Mouse (Mus musculus) lung, postnatal 14 days (tissue): ENCODE results near the gene Rad23a.
"Not testable (repeated sequence)": the region's sequence is repeated elsewhere in the genome, so short reads cannot be mapped to it uniquely, and the experiment has no call there.

Experiments used
- DNase-seq: peaks from one replicate; pipeline ENCODE4 v3.0.0; 2021

Gene Rad23a

GRCm38 (mm10) chr8:84839411-84839810 lies 1.1 kb downstream of the Rad23a start:
- DNase-seq = no peak

DNA sequence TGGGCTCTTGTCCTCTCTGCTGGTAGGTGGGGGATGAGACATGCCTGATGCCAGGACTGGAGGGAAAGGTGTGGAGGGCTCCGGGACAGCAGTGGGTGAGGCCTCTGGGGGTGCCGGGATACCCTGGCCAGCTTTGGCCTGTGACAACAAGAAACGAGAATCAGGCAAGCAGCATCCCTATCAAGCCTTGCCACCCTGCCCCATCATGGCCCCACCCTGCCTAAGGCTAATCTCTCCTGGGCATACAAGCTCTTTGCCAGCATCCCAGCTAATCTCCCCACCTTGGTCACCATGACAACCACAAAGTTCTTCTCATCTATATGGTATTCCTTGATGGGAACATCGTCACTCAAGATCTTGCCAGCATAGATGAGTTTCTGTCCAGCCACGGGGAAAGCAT lies 2.0 kb downstream of the Rad23a start:
- no peak for DNase-seq

DNA sequence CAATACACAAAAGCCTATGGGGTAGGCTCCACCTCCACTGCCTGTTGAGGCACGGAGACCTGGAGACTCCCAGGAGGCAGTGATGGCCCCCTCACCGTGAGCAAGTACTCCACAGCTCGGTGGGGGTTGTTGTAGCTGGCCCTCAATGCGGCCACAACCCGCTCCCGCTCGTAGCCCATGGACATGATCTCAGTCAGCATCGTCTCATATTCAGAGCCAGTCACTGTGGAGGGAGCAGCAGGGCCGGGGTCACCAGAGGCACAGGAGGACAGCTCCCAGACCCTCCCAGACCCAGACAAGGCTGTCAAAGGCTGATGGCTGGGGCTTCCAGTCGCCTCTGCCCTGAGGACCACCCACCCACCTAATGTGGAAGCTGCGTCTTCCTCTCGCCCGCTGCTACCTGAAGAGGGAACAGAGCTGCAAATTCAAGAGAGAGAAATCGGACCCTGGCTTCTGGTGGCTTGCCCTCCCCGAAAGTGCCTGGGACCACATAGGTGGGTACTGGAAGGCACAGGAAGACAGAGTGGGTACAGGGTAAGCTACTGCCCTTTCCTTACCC lies 2.5 kb downstream of the Rad23a start:
- DNase-seq = no peak

- no peak for DNase-seq
Observed at GRCm38 (mm10) chr8:84837149-84837911, 3.1 kb downstream of the Rad23a start.

GRCm38 (mm10) chr8:84834866-84835855 lies 5.3 kb downstream of the Rad23a start:
- no peak for DNase-seq

DNA sequence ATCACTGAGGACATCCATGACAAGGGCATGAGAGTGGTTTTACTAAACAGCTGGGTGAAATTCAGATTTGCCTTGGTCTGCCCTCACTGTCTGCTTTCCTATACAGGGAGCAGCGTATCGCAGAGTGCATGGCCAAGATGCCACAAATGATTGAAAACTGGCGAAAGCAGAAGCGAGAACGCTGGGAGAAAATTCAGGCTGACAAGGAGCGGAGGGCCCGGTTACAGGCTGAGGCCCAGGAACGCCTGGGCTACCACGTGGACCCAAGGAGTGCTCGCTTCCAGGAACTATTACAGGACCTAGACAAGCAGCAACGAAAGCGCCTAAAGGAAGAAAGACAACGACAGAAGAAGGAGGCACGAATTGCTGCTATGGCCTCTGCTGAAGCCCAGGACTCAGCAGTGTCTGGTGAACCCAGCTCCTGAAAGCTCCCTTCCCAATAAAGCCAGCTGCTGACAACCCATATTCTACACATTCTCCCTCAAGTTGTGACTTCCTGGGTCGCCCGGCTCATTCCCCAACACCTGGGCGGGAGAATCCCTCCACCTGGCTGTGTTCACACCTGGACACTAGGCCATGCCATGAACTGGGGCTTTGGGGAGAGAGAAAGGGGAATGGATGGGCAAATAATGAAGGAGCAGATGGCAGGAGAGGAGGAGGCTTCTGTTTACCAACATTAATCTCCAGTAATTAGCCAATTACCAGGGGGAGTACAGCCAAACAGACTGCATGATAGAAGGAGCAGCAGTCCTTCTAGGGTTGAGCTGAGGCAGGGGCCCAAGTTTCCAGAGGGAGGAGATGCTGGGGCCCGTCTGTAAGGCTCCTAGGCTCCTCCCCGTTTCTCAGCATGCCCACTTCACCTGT lies 6.2 kb downstream of the Rad23a start:
- DNase-seq = no peak

DNA sequence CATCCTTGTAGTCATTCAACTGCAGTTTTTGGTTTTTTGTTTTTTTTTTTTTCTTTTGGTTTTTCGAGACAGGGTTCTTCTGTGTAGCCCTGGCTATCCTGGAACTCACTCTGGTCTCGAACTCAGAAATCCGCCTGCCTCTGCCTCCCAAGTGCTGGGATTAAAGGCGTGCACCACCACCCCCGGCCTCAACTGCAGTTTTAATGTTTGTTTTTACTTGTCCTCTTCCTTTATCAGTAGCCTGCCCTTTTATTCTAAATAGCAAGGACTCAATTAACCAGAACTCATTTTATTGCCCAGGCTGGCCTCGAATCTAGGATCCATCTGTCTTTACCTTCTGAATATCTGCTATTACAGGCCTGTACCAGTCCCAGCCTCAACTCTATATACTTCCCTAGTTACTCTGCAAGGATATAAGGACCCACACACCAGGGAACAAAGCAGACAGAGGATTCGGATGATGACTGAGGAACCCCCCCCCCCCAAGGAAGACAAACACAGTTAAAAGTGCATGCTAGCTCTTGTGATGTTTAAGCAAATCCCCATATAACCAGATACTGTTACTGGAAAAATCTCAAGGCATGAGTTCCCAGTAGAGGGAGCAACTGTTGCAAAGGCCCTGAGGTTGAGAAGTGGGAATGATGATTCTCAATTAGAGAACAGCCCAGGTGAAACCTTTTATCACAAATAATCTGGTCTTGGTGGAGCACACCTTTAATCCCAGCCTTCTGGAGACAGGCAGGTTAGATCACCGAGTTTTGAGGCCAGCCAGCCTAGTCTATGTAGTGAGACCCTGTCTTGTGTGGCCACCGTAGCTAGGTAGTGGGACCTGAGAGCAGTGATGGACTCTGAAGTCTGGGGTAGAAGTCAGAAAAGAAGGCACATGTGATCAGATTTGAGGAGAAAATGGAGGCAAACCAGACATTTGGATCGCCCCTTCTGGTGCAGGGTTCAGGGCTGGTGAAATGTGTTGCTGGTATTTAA lies 7.4 kb downstream of the Rad23a start:
- no peak for DNase-seq

DNA sequence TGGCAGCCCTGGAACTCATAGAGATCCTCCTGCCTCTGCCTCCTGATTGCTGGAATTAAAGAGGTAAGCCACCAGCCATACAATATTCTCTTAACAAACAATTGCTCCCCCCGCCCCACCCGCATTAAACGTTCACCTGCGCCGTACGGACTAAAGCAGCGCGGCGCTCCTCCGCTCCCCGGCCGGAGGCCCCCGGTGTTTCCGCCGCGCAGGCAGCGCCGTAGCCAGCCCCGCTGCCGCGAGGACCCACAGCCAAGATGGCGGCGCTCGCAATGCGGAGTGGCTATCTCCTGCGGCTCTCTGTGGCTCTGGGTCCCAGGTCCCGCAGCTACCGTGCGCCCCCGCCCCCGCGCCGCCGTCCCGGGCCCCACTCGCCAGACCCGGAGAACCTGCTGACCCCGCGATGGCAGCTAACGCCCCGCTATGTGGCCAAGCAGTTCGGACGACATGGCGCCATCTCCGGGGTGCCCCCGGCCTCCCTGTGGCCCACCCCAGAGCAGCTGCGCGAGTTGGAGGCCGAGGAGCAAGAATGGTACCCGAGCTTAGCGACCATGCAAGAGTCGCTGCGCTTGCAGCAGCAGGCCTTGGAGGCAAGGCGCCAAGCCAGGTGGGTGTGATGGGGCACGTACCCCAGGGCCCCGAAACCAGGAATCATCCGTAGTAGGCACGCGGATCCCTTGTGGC lies 8.3 kb downstream of the Rad23a start:
- peak; percentile 83 for DNase-seq

DNA sequence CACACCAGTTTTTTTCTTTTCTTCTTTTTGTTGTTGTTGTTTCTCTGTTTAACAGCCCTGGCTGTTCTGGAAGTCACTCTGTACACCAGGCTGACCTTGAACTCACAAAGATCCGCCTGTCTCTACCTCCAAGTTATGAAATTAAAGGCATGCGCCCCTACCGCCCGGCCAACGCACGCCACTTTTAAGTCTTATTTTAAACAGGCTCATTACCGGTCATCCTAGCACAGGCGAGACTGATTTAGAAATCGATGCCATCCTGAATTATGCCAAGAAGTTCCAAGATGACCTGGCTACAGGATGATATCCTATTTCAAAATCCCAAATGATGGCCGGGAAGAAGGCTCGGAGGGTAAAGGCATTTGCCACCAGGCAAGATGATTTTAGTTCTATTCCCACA lies 9.0 kb downstream of the Rad23a start, which contains the start of gene Gadd45gip1:
Gadd45gip1 (plus strand) TSS at position 33 of the 400 bp plus-strand sequence.
- peak; percentile 22 for DNase-seq

DNA sequence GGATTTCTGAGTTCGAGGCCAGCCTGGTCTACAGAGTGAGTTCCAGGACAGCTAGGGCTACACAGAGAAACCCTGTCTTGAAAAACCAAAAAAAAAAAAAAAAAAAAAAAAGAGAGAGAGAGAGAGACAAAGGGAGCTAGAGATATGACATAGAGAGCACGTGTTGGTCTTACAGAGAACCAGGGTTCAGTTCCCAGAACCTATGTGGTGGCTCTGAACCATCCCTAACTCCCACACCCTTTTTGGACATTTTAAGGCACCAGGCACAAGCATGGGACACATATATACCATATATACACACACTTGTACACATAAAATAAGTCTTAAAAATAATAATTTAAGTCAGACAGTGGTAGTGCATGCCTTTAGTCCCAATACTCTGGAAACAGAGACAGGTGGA lies 13.9 kb downstream of the Rad23a start:
- not testable (repeated sequence) for DNase-seq

GRCm38 (mm10) chr8:84825636-84826035 lies 14.8 kb downstream of the Rad23a start:
- no peak for DNase-seq

DNA sequence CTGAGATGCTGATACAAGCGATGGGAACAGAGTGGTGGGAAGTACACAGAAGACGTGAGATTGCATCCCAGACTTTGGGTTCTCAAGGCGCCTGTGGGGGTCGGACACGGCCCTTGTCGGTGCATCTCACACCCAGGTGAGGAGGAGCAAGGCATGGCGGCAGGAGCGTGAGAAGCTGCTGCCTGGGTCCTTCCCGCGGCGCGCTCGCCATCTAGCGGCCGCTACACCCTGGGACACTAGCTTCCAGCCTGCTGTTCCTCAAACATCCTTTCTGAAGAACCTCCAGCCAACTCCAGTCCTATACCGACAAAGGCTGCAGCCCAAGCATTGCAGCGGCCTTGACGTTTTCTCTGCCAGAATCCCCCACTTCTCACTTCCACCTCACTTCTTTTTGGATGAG lies 16.8 kb downstream of the Rad23a start:
- DNase-seq = peak; percentile 66

DNA sequence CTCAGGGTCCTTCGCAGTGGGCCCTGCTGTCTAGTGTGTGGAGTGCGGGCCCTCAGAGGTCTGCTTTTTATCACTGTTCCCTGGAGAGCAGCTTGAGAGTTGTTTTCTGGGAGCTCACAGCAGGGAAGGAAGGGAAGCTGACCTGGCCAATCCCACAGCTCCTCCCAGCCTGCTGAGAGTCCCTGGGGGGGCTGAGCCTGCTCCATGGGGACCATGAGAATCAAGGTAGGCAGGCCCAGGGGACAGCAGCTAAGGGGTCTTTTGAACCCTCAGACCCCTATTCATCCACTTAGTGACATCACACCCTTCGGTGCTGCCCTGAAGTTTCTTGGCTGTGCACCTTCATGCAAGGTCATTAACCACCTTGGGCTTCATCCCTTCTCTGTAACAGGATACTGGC lies 17.7 kb downstream of the Rad23a start, which contains the start of gene Dand5:
Dand5 (minus strand) TSS at position 101 of the 400 bp plus-strand sequence.
- no peak for DNase-seq

- no peak for DNase-seq
Observed at GRCm38 (mm10) chr8:84816117-84816516, 24.3 kb downstream of the Rad23a start.

GRCm38 (mm10) chr8:84815547-84815946 lies 24.9 kb downstream of the Rad23a start:
- peak; percentile 98 for DNase-seq

- DNase-seq = no peak
Observed at GRCm38 (mm10) chr8:84814555-84815441, 25.7 kb downstream of the Rad23a start.

- no peak for DNase-seq
Observed at GRCm38 (mm10) chr8:84814240-84814554, 26.3 kb downstream of the Rad23a start.

DNA sequence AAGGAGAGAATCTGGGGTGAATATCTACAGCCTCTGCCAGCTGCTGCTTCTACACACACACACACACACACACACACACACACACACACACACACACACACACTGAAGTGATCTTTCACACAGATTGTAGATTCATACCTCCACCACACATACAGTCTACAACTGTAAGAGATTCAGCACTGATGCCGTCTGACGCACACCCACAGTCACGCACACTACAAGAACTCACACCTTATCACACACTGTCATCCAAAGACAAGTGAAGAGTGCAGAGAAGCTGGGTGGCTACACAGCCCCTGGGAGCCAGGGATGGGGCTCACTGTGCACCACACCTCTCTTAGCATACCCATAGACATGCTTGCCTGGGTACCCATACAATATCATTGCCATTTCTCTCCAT lies 26.6 kb downstream of the Rad23a start:
- no peak for DNase-seq

DNA sequence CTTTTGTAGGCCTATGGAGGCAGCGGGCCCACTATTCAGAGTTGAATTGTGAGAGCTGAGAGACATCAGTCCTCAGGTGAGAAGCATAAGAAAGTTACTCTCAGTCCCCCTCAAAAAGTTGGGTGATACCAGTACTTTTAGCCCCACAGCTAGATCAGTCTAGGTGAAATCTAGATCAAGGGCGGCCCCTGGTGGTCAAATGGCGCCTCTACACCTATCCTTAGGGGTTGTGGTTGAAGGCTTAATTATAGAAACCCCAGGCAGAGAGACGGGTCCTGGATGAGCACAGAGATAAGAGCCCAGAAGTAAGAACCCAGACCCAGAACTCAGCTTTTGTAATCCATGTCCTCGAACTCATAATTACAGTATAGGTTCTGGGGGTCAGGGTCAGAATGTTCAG lies 27.4 kb downstream of the Rad23a start:
- DNase-seq = peak; percentile 93

- no peak for DNase-seq
Observed at GRCm38 (mm10) chr8:84811303-84811702, 29.2 kb downstream of the Rad23a start.
